Mouse (Mus musculus) ES-Bruce4 (cell line): ENCODE results near the gene Cib4. TPM values are rescaled to one million over a fixed set of nuclear protein-coding genes. Genes with fewer than 3 reads are reported as not detected.

Source experiments
- H3K27ac ChIP-seq: 2 replicates; pipeline ENCODE4 v1.5.1; 2012; ENCODE audit warnings: low read length, inconsistent platforms; ENCODE audit not compliant: insufficient read depth
- H3K27me3 ChIP-seq: 2 replicates; pipeline ENCODE4 v1.6.1; 2012; ENCODE audit warnings: mild to moderate bottlenecking, low read length, inconsistent platforms; ENCODE audit not compliant: control insufficient read depth, poor library complexity, insufficient read depth, severe bottlenecking
- H3K36me3 ChIP-seq: 2 replicates; pipeline ENCODE4 v1.6.1; 2012; ENCODE audit warnings: inconsistent platforms, mild to moderate bottlenecking, low read length, moderate library complexity; ENCODE audit not compliant: control insufficient read depth, poor library complexity, insufficient read depth, severe bottlenecking
- H3K4me1 ChIP-seq: one replicate; pipeline ENCODE4 v1.8.1; 2011; ENCODE audit warnings: low read length; ENCODE audit not compliant: control insufficient read depth, insufficient read depth
- H3K4me3 ChIP-seq: 2 replicates; pipeline ENCODE4 v1.5.1; 2011; ENCODE audit warnings: low read depth, mild to moderate bottlenecking, low read length
- H3K9ac ChIP-seq: 2 replicates; pipeline ENCODE4 v1.6.1; 2012; ENCODE audit warnings: low read depth, mild to moderate bottlenecking, inconsistent platforms; ENCODE audit not compliant: poor library complexity, severe bottlenecking
- H3K9me3 ChIP-seq: replicated peaks from 2 replicates; pipeline ENCODE4 v1.6.1; 2012; ENCODE audit warnings: mild to moderate bottlenecking, low read length, inconsistent platforms; ENCODE audit not compliant: control insufficient read depth, poor library complexity, insufficient read depth, severe bottlenecking
- CTCF ChIP-seq: IDR thresholded peaks from one replicate; pipeline ENCODE4 v1.8.1; 2011; ENCODE audit warnings: low read depth, low read length
- EP300 ChIP-seq: IDR thresholded peaks from 2 replicates; pipeline ENCODE4 v1.6.1; 2011; ENCODE audit warnings: low read depth, low read length; ENCODE audit not compliant: insufficient read depth
- POLR2A ChIP-seq: IDR thresholded peaks from one replicate; pipeline ENCODE4 v1.8.1; 2011; ENCODE audit warnings: low read length; ENCODE audit not compliant: insufficient read depth
- polyA plus RNA-seq: library from polyadenylated mRNA; stranded (reverse); fragments of >200 nt; gene quantifications from 2 replicates; pipeline ENCODE4 v1.2.4, GENCODE M21; 2011; ENCODE audit warnings: low read depth; ENCODE audit not compliant: missing spikeins, insufficient read depth, insufficient read length

Cib4 gene
- polyA plus RNA-seq, 1 experiment = not detected

- H3K4me1 ChIP-seq = no peaks in the 10 kb centered on the region
- no peak overlapping the region for H3K9ac ChIP-seq
- H3K4me3 ChIP-seq = no peak overlapping the region
- no peaks in the 10 kb centered on the region for H3K36me3 ChIP-seq
- TF ChIP-seq CTCF (no peak), EP300 (no peak), POLR2A (no peak)
- no peak overlapping the region for H3K27ac ChIP-seq
- no peaks in the 10 kb centered on the region for H3K9me3 ChIP-seq
- peaks cover 12% of the 10 kb centered on the region for H3K27me3 ChIP-seq
These were observed 41.5 kb upstream of the Cib4 start for GRCm38 (mm10) chr5:30587101-30587500.

DNA sequence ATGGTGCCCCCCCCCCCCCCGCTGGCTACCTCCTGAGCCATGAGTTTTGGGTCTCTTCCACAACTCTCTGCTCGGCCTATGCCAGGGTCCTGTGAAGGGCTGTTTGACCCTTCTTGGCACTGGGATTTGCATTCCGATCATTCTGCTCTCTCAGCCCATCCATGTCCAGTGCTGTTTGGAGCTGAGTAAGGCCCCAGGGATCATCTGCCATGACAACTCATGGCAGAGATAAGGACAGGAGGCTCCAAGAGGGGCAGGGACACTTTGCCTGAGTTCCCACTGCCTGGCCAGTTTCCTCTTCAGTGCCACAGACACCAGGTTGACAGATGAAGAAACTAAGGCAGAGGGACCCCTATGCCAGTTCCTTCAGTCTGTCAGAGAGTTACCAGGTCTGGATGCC lies 41.0 kb upstream of the Cib4 start:
- Histone ChIP-seq H3K27ac (no peak overlapping the region), H3K36me3 (no peaks in the 10 kb centered on the region), H3K9me3 (no peaks in the 10 kb centered on the region), H3K4me1 (no peaks in the 10 kb centered on the region), H3K9ac (no peak overlapping the region), H3K4me3 (no peak overlapping the region), H3K27me3 (peaks cover 12% of the 10 kb centered on the region)
- no peak for TF ChIP-seq EP300

DNA sequence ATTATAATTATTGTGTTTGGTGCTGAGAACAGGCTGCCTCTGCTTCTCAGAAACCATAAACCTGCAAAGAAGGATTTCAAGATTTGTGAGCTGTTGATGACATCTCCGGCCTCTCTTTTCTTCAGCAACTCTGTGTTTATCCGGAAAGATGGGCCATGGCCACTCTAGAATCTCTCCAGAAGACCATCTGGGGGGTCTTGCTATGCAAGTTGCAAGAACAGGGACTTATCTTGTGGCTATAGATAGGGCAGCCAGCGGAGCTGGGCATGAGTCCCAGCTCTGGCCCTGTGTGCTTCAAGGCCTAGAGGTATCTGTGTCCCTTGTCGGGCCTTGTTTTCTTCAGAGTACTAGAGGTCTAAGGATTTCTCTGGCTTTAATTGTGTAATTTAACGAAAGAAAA lies 36.4 kb upstream of the Cib4 start:
- H3K4me3 ChIP-seq = no peak overlapping the region
- no peaks in the 10 kb centered on the region for H3K27me3 ChIP-seq
- TF ChIP-seq POLR2A (no peak), CTCF (no peak), EP300 (no peak)
- no peak overlapping the region for H3K9ac ChIP-seq
- H3K4me1 ChIP-seq = no peaks in the 10 kb centered on the region
- no peak overlapping the region for H3K27ac ChIP-seq
- no peaks in the 10 kb centered on the region for H3K36me3 ChIP-seq
- no peaks in the 10 kb centered on the region for H3K9me3 ChIP-seq

GRCm38 (mm10) chr5:30580725-30581124 lies 35.1 kb upstream of the Cib4 start:
- Histone ChIP-seq H3K4me1 (no peaks in the 10 kb centered on the region), H3K4me3 (no peak overlapping the region), H3K27ac (no peak overlapping the region), H3K27me3 (no peaks in the 10 kb centered on the region), H3K36me3 (no peaks in the 10 kb centered on the region), H3K9ac (no peak overlapping the region), H3K9me3 (no peaks in the 10 kb centered on the region)
- TF ChIP-seq POLR2A = no peak
- no peak for TF ChIP-seq CTCF
- TF ChIP-seq EP300 = no peak

DNA sequence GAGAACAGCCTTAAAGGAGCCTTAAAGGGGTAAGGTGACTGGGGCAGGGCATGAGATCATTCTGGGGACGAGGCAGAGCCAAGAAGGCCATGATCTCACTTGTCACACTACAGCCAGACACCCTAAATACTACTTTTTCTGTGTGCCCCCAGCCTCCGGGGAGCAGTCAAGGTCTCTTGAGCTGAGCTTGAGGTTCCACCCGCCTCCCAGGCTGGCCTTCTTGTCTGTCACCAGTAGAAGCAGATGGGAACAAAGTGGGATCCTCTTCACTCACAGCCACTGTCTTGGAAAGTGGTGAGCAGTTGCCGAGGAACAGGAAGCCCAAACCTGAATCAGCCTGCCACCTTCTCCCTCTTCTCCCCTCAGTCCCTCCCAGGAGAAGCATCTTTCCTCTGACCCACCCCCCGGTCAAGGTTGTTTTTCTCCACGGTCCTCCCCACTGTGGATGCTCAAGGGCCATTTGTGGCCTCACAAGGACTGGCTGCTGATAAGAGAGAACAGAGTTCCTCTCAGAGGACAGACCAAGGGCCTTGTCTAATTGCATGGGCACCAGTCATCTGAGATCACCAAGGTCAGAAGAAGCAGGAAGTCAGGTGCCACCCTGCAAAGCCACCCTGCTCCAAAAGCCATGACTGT lies 32.9 kb upstream of the Cib4 start:
- Histone ChIP-seq H3K27ac (no peak overlapping the region), H3K27me3 (no peaks in the 10 kb centered on the region), H3K4me1 (no peaks in the 10 kb centered on the region), H3K36me3 (no peaks in the 10 kb centered on the region), H3K4me3 (no peak overlapping the region), H3K9ac (no peak overlapping the region), H3K9me3 (no peaks in the 10 kb centered on the region)
- no peak for TF ChIP-seq CTCF

DNA sequence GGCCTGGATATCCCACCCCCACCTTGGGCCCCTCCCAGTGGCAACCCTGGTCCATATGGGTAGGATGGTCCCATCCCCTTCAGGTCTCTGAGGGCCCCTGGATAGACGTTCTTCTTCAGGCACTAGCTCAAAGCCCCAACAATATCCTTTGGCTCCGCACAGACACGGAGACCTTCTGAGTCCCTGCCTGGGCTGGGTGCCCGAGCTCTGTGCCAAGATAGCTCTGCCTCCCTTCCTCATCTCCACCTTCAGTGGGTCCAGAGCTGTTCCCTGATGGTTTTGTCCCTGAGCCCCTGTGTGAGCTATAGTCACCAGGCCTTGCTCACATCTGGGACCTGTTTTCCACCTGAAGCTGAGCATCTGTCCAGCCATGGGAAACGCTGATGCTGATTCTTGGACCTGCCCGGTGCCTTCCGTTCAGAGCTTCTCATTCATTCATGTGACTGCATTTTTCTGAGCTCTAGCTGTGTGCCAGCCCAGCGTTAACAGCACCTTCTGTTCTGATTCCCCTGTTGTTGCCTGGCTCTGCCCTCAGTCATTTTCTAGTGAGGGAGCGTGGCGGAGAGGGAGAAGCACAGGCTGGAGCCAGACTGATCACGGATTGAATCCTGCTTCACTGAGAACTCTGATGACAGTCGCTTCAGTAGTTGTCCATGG lies 32.1 kb upstream of the Cib4 start:
- H3K9ac ChIP-seq = no peak overlapping the region
- no peaks in the 10 kb centered on the region for H3K4me1 ChIP-seq
- no peaks in the 10 kb centered on the region for H3K27me3 ChIP-seq
- no peak overlapping the region for H3K27ac ChIP-seq
- no peak overlapping the region for H3K4me3 ChIP-seq
- TF ChIP-seq EP300 = no peak
- no peak for TF ChIP-seq POLR2A
- no peak for TF ChIP-seq CTCF
- H3K36me3 ChIP-seq = no peaks in the 10 kb centered on the region
- H3K9me3 ChIP-seq = no peaks in the 10 kb centered on the region
